Mouse (Mus musculus) layer of hippocampus, adult 2 months (tissue): ENCODE results near the gene Tpsg1. TPM values are rescaled to one million over a fixed set of nuclear protein-coding genes. Genes with fewer than 3 reads are reported as not detected.

Experiments
- DNase-seq, 2 experiments: peaks; one replicate each; pipeline ENCODE4 v3.0.0; 2022; ENCODE audit warnings: low spot score in 2 of 2
- H3K27ac ChIP-seq: fragments of 200-600 bp; 2 replicates; pipeline ENCODE4 v1.8.1; 2022
- H3K4me3 ChIP-seq: fragments of 200-600 bp; 2 replicates; pipeline ENCODE4 v1.8.1; 2022; ENCODE audit warnings: mild to moderate bottlenecking
- CTCF ChIP-seq: fragments of 200-600 bp; conservative IDR thresholded peaks from 2 replicates; pipeline ENCODE4 v1.8.1; 2022; ENCODE audit warnings: antibody characterized with exemption, mild to moderate bottlenecking, moderate library complexity
- total RNA-seq, 2 experiments: library from RNA; stranded (reverse); gene quantifications; 2 replicates each; pipeline ENCODE4 v1.2.3; 2021

Gene Tpsg1
- total RNA-seq, 2 experiments from 2014 or later = not detected

DNA sequence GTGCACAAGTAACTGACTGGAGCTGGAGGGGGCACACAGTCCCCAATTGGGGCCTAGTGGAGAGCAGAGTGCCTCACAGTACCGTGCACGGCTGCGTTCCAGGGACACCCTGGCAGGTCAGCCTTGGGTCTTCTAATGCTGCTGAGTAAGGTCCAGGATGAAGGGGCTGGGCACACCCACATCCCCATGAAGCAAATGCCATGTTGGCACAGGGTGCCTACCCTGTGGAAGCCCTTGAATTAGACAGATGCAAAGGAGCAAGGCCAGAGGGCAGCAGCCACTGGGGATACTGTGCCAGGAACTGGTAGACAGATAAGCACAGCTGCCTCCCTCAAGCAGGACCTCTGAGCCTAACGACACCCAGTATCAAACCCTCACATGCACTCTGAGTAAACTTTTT, 25.5 kb downstream of the Tpsg1 start:
- no peak overlapping the region for H3K27ac ChIP-seq
- no peak overlapping the region for H3K4me3 ChIP-seq
- DNase-seq = no peak
- TF ChIP-seq CTCF = no peak

- peak; percentile 70 to 86 for DNase-seq
- Histone ChIP-seq H3K4me3 (no peak overlapping the region), H3K27ac (no peak overlapping the region)
- TF ChIP-seq CTCF = peak; percentile 97
These were observed 28.9 kb downstream of the Tpsg1 start for GRCm38 (mm10) chr17:25397804-25398519.

- TF ChIP-seq CTCF = no peak
- no peak overlapping the region for H3K27ac ChIP-seq
- no peak overlapping the region for H3K4me3 ChIP-seq
- no peak for DNase-seq
These were observed 29.4 kb downstream of the Tpsg1 start for GRCm38 (mm10) chr17:25398520-25398838.

- Histone ChIP-seq H3K4me3 (no peak overlapping the region), H3K27ac (no peak overlapping the region; the same call in 1 of the 2 replicates)
- no peak for TF ChIP-seq CTCF
- no peak for DNase-seq
These were observed 31.4 kb downstream of the Tpsg1 start for GRCm38 (mm10) chr17:25400443-25400842.

DNA sequence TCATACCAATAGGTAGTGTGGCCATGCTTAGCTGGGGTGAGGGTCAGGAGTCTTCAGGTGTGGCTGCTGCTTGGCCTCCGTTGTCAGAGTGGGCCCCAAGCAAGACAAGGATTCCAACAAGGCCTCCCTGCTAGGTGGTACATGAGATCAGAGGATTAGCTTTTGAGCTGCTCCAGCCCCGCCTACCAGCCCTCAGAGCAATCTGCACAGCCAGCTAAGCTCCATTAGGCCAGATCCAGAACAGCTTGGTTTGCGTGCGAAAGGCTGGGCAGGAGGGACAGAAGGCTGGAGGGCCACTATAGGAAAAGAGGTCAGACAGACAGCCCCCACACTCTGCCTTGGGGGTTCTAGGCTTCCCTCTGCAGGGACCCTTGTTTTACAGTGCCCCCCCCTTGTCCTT, 32.4 kb downstream of the Tpsg1 start:
- no peak for TF ChIP-seq CTCF
- H3K27ac ChIP-seq = peak overlapping the region; percentile 36; the same call in 1 of the 2 replicates
- no peak overlapping the region for H3K4me3 ChIP-seq
- DNase-seq = no peak

GRCm38 (mm10) chr17:25402224-25402623, 33.2 kb downstream of the Tpsg1 start:
- TF ChIP-seq CTCF = no peak
- Histone ChIP-seq H3K27ac (peak overlapping the region; percentile 36; the same call in 1 of the 2 replicates), H3K4me3 (no peak overlapping the region)
- DNase-seq = no peak

- no peak for TF ChIP-seq CTCF
- DNase-seq = no peak
- Histone ChIP-seq H3K27ac (no peak overlapping the region), H3K4me3 (no peak overlapping the region)
These were observed 35.1 kb downstream of the Tpsg1 start for GRCm38 (mm10) chr17:25404190-25404589.

- H3K4me3 ChIP-seq = no peak overlapping the region; the same call in 1 of the 2 replicates
- H3K27ac ChIP-seq = peak overlapping the region; percentile 78; the same call in 1 of the 2 replicates
These were observed 36.3 kb downstream of the Tpsg1 start for GRCm38 (mm10) chr17:25405224-25405895.

GRCm38 (mm10) chr17:25406011-25406441, 37.0 kb downstream of the Tpsg1 start:
- Histone ChIP-seq H3K27ac (peak overlapping the region; percentile 78), H3K4me3 (peak overlapping the region; percentile 16; the same call in 1 of the 2 replicates)
- DNase-seq = peak; percentile 72 to 76
- peak; percentile 69 for TF ChIP-seq CTCF

More at GRCm38 (mm10) chr17:25405224-25405895, 36.3 kb downstream of the Tpsg1 start:
- no peak for DNase-seq
- no peak for TF ChIP-seq CTCF

DNA sequence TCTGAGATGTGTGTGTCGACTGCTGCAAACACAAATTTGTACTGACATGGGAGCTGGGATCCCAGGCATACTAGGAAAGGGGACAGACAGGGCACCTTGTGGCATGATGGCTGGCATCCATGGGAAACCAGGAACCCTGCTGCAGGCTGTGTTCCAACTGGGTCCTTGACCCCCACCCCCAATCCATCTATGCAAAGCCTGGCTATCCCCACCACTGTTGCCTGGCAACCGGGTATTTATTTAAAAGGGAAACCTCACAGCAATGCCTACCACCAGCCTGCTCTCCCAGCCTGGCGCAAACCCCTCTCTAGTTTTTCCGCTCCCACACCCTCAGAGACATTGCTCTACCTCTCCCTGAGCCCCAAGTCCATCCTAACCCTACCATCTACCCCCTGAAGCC, 38.3 kb downstream of the Tpsg1 start:
- Histone ChIP-seq H3K27ac (peak overlapping the region; percentile 78), H3K4me3 (no peak overlapping the region)
- TF ChIP-seq CTCF = no peak
- no peak for DNase-seq

DNA sequence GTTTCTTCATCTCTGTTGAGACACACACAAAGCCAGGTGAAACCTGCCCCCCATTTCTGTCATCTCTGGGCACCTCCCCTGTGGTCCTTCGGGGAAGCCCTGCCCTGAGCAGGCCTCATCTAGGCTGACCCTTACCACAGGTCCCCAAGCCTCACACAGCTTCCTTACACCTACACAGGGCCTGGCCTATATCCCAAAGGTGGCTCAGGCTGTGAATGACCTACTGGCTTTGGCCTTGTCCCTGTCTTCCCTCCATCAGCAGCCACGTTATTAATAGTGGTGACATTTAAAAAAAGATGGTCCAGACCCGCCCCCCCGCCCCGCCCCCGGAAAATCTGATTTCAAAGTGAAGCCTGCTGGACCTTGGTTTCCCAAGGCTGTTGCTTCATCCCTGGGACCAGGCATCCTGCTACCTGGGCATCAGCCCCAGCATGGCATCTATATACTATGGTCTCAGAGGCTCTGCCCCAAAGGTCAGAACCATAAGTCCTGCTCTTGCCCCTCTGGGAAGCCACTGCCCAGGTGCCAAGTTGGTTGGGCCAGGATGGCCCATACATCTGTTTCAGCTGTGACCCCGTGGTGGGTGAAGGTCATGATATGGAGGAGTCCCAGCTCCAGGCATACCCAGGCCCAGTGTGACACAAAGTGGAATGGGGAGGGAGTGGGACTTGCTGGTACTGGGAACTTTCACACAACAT, 39.4 kb downstream of the Tpsg1 start:
- H3K4me3 ChIP-seq = no peak overlapping the region
- peak overlapping the region; percentile 78; the same call in 1 of the 2 replicates for H3K27ac ChIP-seq
- DNase-seq = no peak
- no peak for TF ChIP-seq CTCF

DNA sequence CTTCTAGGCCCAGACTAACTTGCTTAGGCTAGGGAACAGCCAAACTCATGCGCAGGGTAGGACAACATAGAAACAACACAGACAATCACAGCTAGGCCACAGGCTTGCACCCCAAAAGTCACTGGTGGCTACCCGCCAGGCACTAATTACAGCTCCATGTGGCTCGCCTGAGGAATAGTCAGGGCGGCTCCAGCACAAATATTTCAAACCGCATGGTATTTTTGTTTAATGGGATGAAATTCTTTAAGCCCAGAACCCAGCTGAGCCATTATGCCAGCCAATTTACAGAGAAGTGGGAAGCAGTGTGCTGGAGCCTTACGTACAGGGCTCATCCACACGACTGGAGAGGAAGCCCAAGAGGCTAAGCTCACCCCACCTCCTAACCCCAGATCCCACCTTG, 40.5 kb downstream of the Tpsg1 start:
- TF ChIP-seq CTCF = no peak
- H3K27ac ChIP-seq = peak overlapping the region; percentile 78

DNA sequence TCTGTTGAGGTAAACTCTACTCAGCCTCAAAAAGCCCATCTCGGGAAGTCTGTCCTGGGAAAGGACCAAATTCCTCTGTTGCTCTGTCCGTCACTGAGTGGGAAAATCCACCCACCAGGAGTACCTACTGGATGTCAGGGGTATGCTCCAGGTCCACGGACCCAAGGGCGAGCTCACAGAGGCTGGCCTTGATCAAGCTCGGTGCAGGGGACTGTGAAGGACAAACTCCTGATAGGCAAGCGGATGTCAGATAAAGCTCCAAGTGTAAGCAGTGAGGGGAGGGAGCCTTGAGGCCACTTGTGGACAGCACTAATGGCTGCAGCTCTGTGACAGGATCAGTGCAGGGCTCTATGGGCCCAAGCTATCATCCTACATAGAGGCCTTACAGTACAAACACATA, 41.1 kb downstream of the Tpsg1 start:
- DNase-seq = no peak
- Histone ChIP-seq H3K4me3 (no peak overlapping the region), H3K27ac (peak overlapping the region; percentile 72)
- TF ChIP-seq CTCF = no peak

More for the DNA sequence above, 40.5 kb downstream of the Tpsg1 start:
- H3K4me3 ChIP-seq = no peak overlapping the region
- DNase-seq = no peak

GRCm38 (mm10) chr17:25410786-25411185, 41.7 kb downstream of the Tpsg1 start:
- H3K4me3 ChIP-seq = no peak overlapping the region
- no peak for TF ChIP-seq CTCF
- peak overlapping the region; percentile 61 for H3K27ac ChIP-seq
- DNase-seq = no peak
